Mouse (Mus musculus) Patski (cell line): Measurements from ENCODE around the gene Zfp637. TPM values are rescaled to one million over a fixed set of nuclear protein-coding genes. Genes with fewer than 3 reads are reported as not detected.

Experiments
- ATAC-seq: fragments of 100-300 bp; one replicate; pipeline ENCODE4 v1.8.0; 2021
- CTCF ChIA-PET: fragments of 350-600 bp; sonication (Branson Sonifier 250); formaldehyde crosslinking; loops from one replicate; lab custom pipeline; 2022; ENCODE audit warnings: inconsistent platforms; lab: Charles Lee
- POLR2A ChIA-PET: fragments of 350-600 bp; sonication (Branson Sonifier 250); formaldehyde crosslinking; loops from one replicate; lab custom pipeline; 2022; ENCODE audit warnings: antibody characterized with exemption, inconsistent platforms; lab: Charles Lee
- DNase-seq: peaks from one replicate; pipeline ENCODE4 v3.0.0-alpha.2; 2011; ENCODE audit warnings: low read depth, low spot score
- H3K27me3 ChIP-seq: fragments of 371-371 bp; one replicate; pipeline ENCODE4 v1.5.1; 2021
- CTCF ChIP-seq: fragments of 100-300 bp; IDR thresholded peaks from one replicate; pipeline ENCODE4 v1.5.1; 2021
- in situ Hi-C: fragments of 300-500 bp; cut with MboI; formaldehyde crosslinking; loops from 3 replicates; pipeline ENCODE4 v1.11.1; 2018; ENCODE audit warnings: low pct_unique_long_range_greater_than_20kb, mixed read lengths
- polyA plus RNA-seq: library from polyadenylated mRNA; unstranded; gene quantifications from one replicate; pipeline ENCODE4 v1.2.3, GENCODE M21; 2021

Zfp637 gene
- polyA plus RNA-seq, 1 experiment from 2014 or later, result 60.3 TPM

DNA sequence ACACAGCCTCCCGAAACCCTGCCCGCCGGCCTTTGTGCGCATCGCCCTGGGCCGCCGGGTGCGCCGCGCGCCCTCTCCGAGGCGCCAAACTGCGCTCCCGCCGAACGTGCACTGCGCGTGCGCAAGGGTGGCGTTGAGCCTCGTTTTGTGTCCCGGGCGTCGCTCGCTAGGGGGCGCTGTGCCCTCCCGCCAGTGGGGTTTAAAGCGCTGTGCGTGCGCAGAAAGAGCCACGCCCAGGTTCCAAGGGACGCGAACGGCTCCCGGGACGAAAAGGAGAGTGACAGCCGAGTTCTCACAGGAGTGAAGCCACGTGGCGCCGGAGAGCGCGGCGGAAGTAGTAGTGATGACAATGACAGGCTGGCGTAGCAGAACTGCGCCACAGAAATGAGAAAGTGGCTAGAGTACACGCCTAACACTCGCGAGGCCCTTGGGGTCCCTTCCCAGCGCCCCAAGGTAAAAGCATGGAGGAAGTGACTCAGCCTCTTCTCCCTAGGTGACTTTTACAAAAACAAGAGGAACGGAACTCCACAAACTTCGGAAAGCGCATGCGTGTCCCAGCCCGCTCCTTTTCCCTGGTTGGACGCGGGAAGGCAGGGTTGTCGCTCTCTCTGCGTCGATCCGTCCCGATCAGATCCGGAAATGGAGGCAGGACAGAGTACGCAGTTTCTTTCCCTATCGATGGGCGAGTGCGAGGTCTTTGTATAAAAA is 38.6 kb downstream of the Zfp637 start:
- no peaks in the 10 kb centered on the region for H3K27me3 ChIP-seq
- in situ Hi-C loops, result loop anchor here (5.0 kb wide), 1 partner anchor 38 kb away; no protein-coding TSS in a partner anchor
- ChIA-PET POLR2A (interaction anchor here (1.4 to 1.6 kb wide), 2 partner anchors 37 to 39 kb away, joined by 4 read pairs; no protein-coding TSS in a partner anchor), CTCF (interaction anchor here (1.0 to 1.4 kb wide), 3 partner anchors 12 to 32 kb away, joined by 3 read pairs; no protein-coding TSS in a partner anchor)
- TF ChIP-seq CTCF, result peak; percentile 100
- ATAC-seq (peak; percentile 85), DNase-seq (peak; percentile 91)

DNA sequence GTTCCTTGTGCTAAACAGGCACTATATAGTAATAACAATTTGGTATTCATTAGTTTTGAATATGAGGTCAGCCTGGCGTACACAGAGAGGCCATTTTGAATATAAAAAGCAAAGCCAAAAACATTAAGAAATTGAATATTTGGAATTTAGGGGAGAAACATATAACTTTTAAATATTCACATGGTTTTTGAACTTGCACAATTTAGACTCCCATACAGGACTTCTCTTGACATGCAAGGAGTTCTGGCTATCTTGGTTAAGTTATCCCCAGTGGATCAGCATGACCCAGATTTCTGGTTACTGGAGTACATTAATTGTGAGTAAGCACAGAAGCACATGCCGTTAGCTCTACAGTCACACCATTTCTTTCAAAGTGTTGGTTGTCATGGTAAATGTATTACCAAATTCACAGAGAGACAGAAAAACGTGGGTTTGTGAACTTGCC is 39.4 kb downstream of the Zfp637 start:
- in situ Hi-C loops, result loop anchor here (5.0 kb wide), 1 partner anchor 37 kb away; no protein-coding TSS in a partner anchor
- ChIA-PET CTCF (interaction anchor here (0.6 kb wide), 1 partner anchor 40 kb away, joined by 3 read pairs; no protein-coding TSS in a partner anchor), POLR2A (interaction anchor here (1.5 kb wide), 1 partner anchor 17 kb away, joined by 4 read pairs; no protein-coding TSS in a partner anchor)
- no peaks in the 10 kb centered on the region for H3K27me3 ChIP-seq
- DNase-seq, result no peak
- no peak for ATAC-seq
- no peak for TF ChIP-seq CTCF

DNA sequence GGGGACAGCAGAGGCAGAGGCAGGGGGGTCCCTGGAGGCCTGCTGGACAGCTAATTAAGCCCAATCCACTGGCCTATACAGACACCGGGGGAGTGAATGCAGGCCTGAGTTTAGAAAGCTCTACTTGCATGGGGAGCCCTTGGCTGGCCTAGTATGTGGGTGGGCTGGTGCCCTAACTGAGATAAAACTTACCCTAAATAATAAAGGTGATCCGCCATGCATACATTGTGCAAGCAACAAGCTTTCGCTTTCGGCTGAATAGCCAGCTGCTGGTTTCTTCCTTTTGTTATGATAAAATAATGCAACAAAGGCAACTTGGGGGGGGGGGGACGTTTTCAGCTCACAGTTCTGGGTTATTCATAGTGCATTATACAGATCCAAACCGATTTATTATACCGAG is 40.2 kb downstream of the Zfp637 start:
- ATAC-seq, result no peak
- ChIA-PET POLR2A (interaction anchor here (0.7 to 1.5 kb wide), 4 partner anchors 18 to 40 kb away, joined by 3 to 5 read pairs (median 4); partner anchors contain the start of gene Zfp637), CTCF (interaction anchor here (1.0 kb wide), 1 partner anchor 41 kb away, joined by 3 read pairs; no protein-coding TSS in a partner anchor)
- no peak for TF ChIP-seq CTCF
- in situ Hi-C loops, result loop anchor here (5.0 kb wide), 1 partner anchor 36 kb away; no protein-coding TSS in a partner anchor
- no peaks in the 10 kb centered on the region for H3K27me3 ChIP-seq
- no peak for DNase-seq

DNA sequence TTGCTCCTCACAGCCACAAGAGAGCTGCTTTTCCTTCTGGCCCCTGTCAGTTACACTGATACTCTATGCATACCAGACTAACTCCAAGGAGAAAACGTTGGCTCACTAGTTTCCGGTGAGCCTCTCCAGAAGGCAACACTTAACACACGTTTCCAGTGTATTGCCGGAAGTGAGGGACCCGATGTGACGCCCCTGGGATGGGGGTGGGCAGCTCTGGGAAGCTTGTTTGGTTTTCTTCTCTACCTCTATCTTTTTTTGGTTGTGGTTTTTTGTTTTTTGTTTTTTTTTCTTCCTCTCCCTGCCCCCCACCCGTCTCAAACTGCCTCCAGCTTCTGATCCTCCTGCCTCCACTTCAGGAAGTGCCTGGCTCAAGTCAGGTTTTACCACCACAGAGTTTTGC is 41.0 kb downstream of the Zfp637 start:
- H3K27me3 ChIP-seq, result no peaks in the 10 kb centered on the region
- CTCF ChIA-PET, result interaction anchor here (1.0 kb wide), 1 partner anchor 40 kb away, joined by 3 read pairs; no protein-coding TSS in a partner anchor
- ATAC-seq (no peak), DNase-seq (no peak)
- in situ Hi-C loops, result loop anchor here (5.0 kb wide), 1 partner anchor 35 kb away; no protein-coding TSS in a partner anchor
- POLR2A ChIA-PET, result interaction anchor here (1.1 to 1.5 kb wide), 2 partner anchors 19 to 24 kb away, joined by 3 to 4 read pairs; no protein-coding TSS in a partner anchor
- TF ChIP-seq CTCF, result no peak

DNA sequence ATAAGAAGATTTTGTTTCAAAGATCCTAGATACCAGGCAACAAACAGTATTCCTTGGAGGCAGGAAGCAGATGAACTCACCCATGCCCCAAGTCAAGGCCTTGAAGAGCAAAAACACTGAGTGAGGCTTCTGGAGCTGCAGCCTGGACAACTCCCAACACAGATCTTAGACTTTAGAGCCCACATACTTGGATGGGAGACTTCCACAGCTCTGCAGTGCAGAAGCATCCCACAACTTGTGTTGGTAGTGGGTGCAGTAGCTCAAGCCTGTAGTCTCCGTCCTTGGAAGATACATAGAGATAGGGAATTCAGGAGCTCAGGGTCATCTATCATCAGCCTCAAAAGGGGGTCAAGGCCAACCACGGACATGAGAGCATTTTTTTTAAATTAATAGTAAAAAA is 45.0 kb downstream of the Zfp637 start:
- H3K27me3 ChIP-seq, result no peaks in the 10 kb centered on the region
- POLR2A ChIA-PET, result no interaction called here
- TF ChIP-seq CTCF, result no peak
- CTCF ChIA-PET, result no interaction called here
- DNase-seq (no peak), ATAC-seq (no peak)
- in situ Hi-C loops, result no loop called here

DNA sequence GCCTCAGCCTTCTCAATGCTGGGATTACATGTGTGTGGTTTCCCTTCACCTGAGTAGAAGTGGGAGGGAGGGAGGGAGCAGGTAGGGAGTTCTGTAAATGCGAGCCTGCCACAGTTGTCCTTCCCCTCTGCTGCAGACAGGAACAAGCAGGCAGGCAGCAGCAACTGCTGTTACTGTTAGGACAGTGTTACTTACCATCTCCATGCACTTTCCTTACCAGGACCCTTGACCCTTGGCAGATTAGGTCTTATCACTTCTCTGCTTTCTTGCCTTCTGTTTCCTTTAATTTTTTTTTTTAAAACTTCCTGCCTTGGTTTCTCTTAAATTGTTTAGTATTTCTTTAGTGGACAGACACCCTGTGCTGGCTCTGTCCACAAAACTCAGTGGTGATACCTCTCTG is 47.1 kb downstream of the Zfp637 start:
- H3K27me3 ChIP-seq, result no peaks in the 10 kb centered on the region
- ChIA-PET CTCF (interaction anchor here (1.0 kb wide), 1 partner anchor 13 kb away, joined by 3 read pairs; no protein-coding TSS in a partner anchor), POLR2A (interaction anchor here (0.6 to 1.4 kb wide), 2 partner anchors 27 to 1590 kb away, joined by 4 read pairs; no protein-coding TSS in a partner anchor)
- no peak for DNase-seq
- no peak for ATAC-seq
- in situ Hi-C loops, result no loop called here
- TF ChIP-seq CTCF, result no peak

DNA sequence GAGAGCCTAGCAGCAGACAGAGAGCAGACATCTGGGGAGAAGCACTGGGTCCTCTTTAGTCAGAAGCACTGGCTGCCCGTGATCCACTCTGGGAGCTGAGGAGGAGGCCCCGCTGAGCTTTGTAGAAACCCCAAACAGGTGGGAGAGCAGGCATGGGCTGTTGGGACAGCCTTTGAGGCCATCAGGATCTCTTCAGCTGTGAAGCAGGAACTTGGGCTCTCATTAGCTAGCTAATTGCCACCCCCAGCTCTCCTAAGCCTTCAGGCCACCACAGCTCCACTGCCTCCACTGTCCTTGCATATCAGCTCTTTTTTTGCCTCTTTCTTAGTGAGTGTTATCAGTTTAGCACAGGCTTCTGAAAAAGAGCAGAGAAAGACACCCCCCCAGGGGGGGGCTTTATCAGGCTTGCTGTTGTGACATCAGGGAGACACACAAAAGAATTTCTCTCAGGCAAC is 47.7 kb downstream of the Zfp637 start:
- POLR2A ChIA-PET, result interaction anchor here (0.6 to 1.4 kb wide), 2 partner anchors 27 to 1591 kb away, joined by 4 read pairs; no protein-coding TSS in a partner anchor
- ATAC-seq (no peak), DNase-seq (no peak)

DNA sequence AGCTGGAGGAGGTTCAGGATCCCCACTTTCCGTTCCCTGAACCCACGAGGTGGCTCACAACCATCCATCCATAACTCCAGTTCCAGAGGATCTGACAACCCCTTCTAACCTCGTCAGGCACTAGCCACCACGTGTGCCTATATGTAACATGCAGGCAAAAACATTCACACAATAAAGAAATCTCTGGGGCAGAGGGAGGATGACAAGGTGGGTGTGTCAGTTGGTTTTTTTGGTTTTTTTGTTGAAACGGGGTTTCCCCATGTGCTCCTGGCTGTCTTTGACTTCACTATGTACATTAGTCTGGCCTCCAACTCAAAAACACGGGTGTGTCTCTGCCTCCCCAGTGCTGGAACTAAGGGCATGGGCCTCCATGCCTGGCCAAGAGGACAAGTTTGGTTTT is 49.3 kb downstream of the Zfp637 start:
- CTCF ChIA-PET, result interaction anchor here (0.9 to 1.6 kb wide), 2 partner anchors 10 to 15 kb away, joined by 3 to 5 read pairs; partner anchors contain the start of gene Hnrnpf
- ATAC-seq (no peak), DNase-seq (no peak)
- no peaks in the 10 kb centered on the region for H3K27me3 ChIP-seq
- TF ChIP-seq CTCF, result no peak
- in situ Hi-C loops, result no loop called here
- POLR2A ChIA-PET, result no interaction called here

More for the DNA sequence above, 47.7 kb downstream of the Zfp637 start:
- CTCF ChIA-PET, result interaction anchor here (1.0 kb wide), 1 partner anchor 13 kb away, joined by 3 read pairs; no protein-coding TSS in a partner anchor
- in situ Hi-C loops, result no loop called here
- no peaks in the 10 kb centered on the region for H3K27me3 ChIP-seq
- TF ChIP-seq CTCF, result no peak

DNA sequence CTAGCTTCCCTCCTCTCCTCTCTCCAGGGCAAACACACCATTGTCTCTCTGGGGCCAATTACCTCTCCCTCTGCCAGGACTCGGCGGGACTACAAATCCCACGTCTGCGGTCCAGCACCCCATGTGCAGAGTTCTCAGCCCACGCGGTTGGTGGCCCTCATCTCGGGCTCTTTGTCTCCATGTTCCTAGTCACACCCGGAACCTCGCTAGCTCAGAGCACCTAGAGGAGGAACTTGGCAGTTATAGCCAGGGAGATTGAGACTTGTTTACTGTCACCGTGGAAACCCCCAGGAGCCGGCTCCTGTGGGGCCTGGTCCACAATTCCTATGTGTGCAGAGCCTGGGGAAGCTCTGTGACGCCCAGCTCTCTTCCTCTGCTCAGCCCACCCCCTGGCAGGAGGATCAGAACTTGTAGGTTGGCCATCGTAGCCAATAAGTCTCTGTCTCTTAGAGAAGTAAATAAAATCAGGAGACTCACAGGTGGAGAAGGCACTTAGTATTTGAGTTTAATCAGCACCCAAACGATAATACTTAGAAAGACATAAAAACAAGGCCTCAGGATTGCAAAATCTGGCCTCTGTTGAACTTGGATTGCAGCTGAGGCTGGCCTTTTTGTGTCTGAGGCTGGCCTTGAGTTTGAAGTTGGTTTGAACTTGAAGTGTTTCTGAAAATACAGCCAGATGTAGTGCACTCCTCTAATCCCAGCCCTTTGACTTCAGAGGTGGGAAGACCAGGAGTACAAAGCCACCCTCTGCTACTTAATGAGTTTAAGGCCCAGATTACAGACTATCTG is 50.6 kb downstream of the Zfp637 start:
- ChIA-PET CTCF (interaction anchor here (1.3 to 1.6 kb wide), 2 partner anchors 9 to 12 kb away, joined by 3 to 5 read pairs; partner anchors contain the start of gene Hnrnpf), POLR2A (interaction anchor here (0.6 kb wide), 1 partner anchor 22 kb away, joined by 3 read pairs; no protein-coding TSS in a partner anchor)
- DNase-seq (no peak), ATAC-seq (no peak)
- TF ChIP-seq CTCF, result no peak
- in situ Hi-C loops, result no loop called here
- H3K27me3 ChIP-seq, result no peaks in the 10 kb centered on the region

DNA sequence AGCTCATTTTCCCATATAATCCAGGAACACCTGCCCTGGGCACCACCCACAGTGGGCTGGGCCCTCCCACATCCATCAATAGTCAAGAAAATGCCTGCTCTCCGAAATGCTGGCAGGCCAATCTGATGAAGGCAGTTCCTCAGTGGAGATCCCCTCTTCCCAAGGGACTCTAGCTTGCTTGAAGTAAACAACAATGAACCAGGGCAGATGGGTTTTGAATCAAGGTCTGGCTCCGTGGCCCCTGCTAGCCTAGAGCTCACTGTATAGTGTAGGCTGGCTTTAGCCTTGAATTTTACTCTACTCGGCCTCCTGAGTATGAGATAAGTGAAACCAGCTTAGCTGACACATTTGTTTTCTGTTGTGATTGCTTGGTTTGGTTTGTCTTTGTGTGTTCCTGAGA is 51.4 kb downstream of the Zfp637 start:
- in situ Hi-C loops, result no loop called here

More for the DNA sequence above, 51.4 kb downstream of the Zfp637 start:
- DNase-seq (no peak), ATAC-seq (no peak)
- no peak for TF ChIP-seq CTCF
- ChIA-PET CTCF (interaction anchor here (1.3 to 1.4 kb wide), 2 partner anchors 12 to 13 kb away, joined by 3 read pairs; no protein-coding TSS in a partner anchor), POLR2A (interaction anchor here (0.5 kb wide), 1 partner anchor 238 kb away, joined by 4 read pairs; no protein-coding TSS in a partner anchor)
- no peaks in the 10 kb centered on the region for H3K27me3 ChIP-seq
